Mouse (Mus musculus) brain, adult 2 months (tissue): ENCODE measurements around the gene Gm2a.
A peak's percentile ranks its signal among the peaks of the same experiment; 100 is the strongest.
"Not testable (repeated sequence)": the region's sequence is repeated elsewhere in the genome, so short reads cannot be mapped to it uniquely, and the experiment has no call there.

ENCODE experiments used
- DNase-seq: peaks from one replicate; pipeline ENCODE4 v3.0.0; 2011; ENCODE audit warnings: low read depth, low spot score

The Gm2a gene

GRCm38 (mm10) chr11:55096731-55097462, 1.0 kb upstream of the Gm2a start:
- no peak for DNase-seq

- no peak for DNase-seq
Measured at GRCm38 (mm10) chr11:55098189-55098915, 437 bp downstream of the Gm2a start.

GRCm38 (mm10) chr11:55099019-55099771, 1.3 kb downstream of the Gm2a start:
- no peak for DNase-seq

GRCm38 (mm10) chr11:55099868-55100267, 2.0 kb downstream of the Gm2a start:
- DNase-seq = no peak

- no peak for DNase-seq
Measured at GRCm38 (mm10) chr11:55102015-55102414, 4.1 kb downstream of the Gm2a start.

- no peak for DNase-seq
Measured at GRCm38 (mm10) chr11:55103229-55103628, 5.3 kb downstream of the Gm2a start.

- no peak for DNase-seq
Measured at GRCm38 (mm10) chr11:55105389-55105788, 7.5 kb downstream of the Gm2a start.

- no peak for DNase-seq
Measured at GRCm38 (mm10) chr11:55106636-55107035, 8.7 kb downstream of the Gm2a start.

- DNase-seq = peak; percentile 33
Measured at GRCm38 (mm10) chr11:55109521-55110300, 11.8 kb downstream of the Gm2a start.

- no peak for DNase-seq
Measured at GRCm38 (mm10) chr11:55110566-55111169, 12.8 kb downstream of the Gm2a start.

GRCm38 (mm10) chr11:55113209-55113860, 15.4 kb downstream of the Gm2a start:
- DNase-seq = peak; percentile 54

GRCm38 (mm10) chr11:55113861-55114250, 15.9 kb downstream of the Gm2a start:
- DNase-seq = not testable (repeated sequence)

- no peak for DNase-seq
Measured at GRCm38 (mm10) chr11:55114291-55114690, 16.4 kb downstream of the Gm2a start.

GRCm38 (mm10) chr11:55116004-55116403, 18.1 kb downstream of the Gm2a start:
- no peak for DNase-seq

GRCm38 (mm10) chr11:55117031-55117430, 19.1 kb downstream of the Gm2a start:
- no peak for DNase-seq

- no peak for DNase-seq
Measured at GRCm38 (mm10) chr11:55120279-55120678, 22.4 kb downstream of the Gm2a start.

- no peak for DNase-seq
Measured at GRCm38 (mm10) chr11:55120821-55121271, 22.9 kb downstream of the Gm2a start.

- DNase-seq = no peak
Measured at GRCm38 (mm10) chr11:55121430-55121829, 23.5 kb downstream of the Gm2a start.

- DNase-seq = no peak
Measured at GRCm38 (mm10) chr11:55126663-55127062, 28.7 kb downstream of the Gm2a start.

- peak; percentile 77 for DNase-seq
Measured at GRCm38 (mm10) chr11:55127937-55128336, 30.0 kb downstream of the Gm2a start.

- no peak for DNase-seq
Measured at GRCm38 (mm10) chr11:55128411-55128810, 30.5 kb downstream of the Gm2a start.
